In the genomic region with DNA sequence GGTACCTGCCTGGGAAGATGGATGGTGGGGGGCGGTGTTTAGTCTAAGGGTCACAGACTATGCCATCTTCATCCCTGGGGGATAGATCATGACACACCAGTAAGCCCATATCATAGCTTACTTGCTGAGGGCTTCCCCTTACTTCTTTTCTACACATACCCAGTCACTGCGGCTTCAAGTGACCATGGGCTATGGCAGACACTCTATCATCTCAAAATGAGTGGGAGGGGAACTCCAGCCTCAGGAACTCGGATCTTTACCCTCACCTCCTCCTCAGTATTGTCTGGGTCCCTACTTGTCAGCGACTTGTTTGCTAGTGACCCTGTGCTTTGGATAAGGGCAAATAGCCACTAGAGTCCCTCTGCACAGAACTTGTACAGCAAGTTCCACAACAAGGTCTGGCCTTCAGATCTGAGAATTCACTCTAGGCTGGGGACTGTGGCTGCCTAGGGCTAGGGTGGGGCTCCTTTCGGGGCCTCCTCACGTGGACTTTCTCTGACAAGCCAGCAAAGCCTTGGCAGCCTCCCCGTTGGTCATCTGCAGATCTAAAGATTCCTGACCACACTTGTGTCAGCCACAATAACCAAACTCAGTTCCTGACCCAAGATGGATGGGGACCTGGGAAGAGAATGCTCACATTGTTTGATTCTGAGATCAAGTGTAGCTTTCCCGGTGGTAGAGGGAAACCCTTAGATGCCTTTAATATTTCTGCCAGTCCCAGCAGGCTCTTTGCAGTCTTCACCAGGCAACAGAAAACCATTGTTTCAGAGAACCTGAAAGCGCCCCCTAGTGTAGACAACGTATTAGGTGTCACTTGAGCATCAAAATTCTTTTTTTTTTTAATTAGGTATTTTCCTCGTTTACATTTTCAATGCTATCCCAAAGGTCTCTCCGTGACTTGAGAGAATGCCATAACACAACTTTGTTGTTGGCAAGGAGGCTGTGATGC, we compare ENCODE assay signal across 8 mouse cellular contexts. TPM values are rescaled to one million over a fixed set of nuclear protein-coding genes. Genes with fewer than 3 reads are reported as not detected.
DNase-seq lines count a peak whose midpoint lies in the region; ATAC-seq and TF ChIP-seq lines count a peak whose summit lies in the region.

No protein-coding gene starts in this region.

- TF ChIP-seq CTCF in left cerebral cortex, adult 2 months (IDR thresholded peaks at IDR 0.05): peak; percentile 50
- TF ChIP-seq CTCF in kidney, postnatal 0 days (IDR thresholded peaks at IDR 0.05; ENCODE audit: low read depth): peak; percentile 58

- no peak for DNase-seq in left cerebral cortex, adult 2 months (ENCODE audit: extremely low spot score in 1 of 2, low spot score in 2 of 2)
- no peak for DNase-seq in left cerebral cortex, adult 9 months (ENCODE audit: low spot score in 2 of 2)
- DNase-seq in c-Kit-positive CD71-positive TER-119-negative erythroid progenitor cells, embryonic 14.5 days (ENCODE audit: low read depth): peak; percentile 30
- peak; percentile 48 for DNase-seq in kidney, postnatal 0 days (ENCODE audit: low spot score)
- DNase-seq in spleen, adult 12 weeks (ENCODE audit: low spot score): no peak
- no peak for DNase-seq in adrenal gland, adult 8-10 months
- no peak for DNase-seq in left cerebral cortex, postnatal 10 days (ENCODE audit: extremely low spot score in 1 of 2, low spot score in 2 of 2)

- no peaks in the 10 kb centered on the region for H3K27me3 ChIP-seq in kidney, postnatal 0 days (ENCODE audit: insufficient read depth, low read length)
- H3K27me3 ChIP-seq in stomach, embryonic 16.5 days (ENCODE audit: control insufficient read depth, insufficient read depth, low read length): no peaks in the 10 kb centered on the region

- ATAC-seq in kidney, postnatal 0 days (replicated peaks; ENCODE audit: low FRiP score, low read depth): peak; percentile 31; the same call in 1 of the 2 replicates
- ATAC-seq in stomach, embryonic 16.5 days (ENCODE audit: insufficient read depth, low FRiP score): peak; percentile 84

- H3K4me3 ChIP-seq in left cerebral cortex, adult 2 months: no peak overlapping the region
- H3K4me3 ChIP-seq in kidney, postnatal 0 days (replicated peaks; ENCODE audit: low read depth, low read length): no peak overlapping the region
- H3K4me3 ChIP-seq in stomach, embryonic 16.5 days (replicated peaks; ENCODE audit: low read length): no peak overlapping the region

- H3K4me2 ChIP-seq in kidney, postnatal 0 days (ENCODE audit: low read length): no peak overlapping the region
- no peak overlapping the region for H3K4me2 ChIP-seq in stomach, embryonic 16.5 days (ENCODE audit: low read depth, low read length)

- 50% methylated on average over 12 of the region's 12 CpGs for WGBS in kidney, postnatal 0 days
- 43% methylated on average over 12 of the region's 12 CpGs for WGBS in stomach, embryonic 16.5 days

- H3K4me1 ChIP-seq in kidney, postnatal 0 days (replicated peaks; ENCODE audit: insufficient read depth, low read length): no peaks in the 10 kb centered on the region; the same call in 1 of the 2 replicates
- peaks cover 6% of the 10 kb centered on the region for H3K4me1 ChIP-seq in stomach, embryonic 16.5 days (ENCODE audit: control insufficient read depth, insufficient read depth, low read length)

- no peak overlapping the region for H3K27ac ChIP-seq in left cerebral cortex, adult 2 months
- no peak overlapping the region for H3K27ac ChIP-seq in kidney, postnatal 0 days
- peak overlapping the region; percentile 86 for H3K27ac ChIP-seq in stomach, embryonic 16.5 days (ENCODE audit: low read length)

- H3K36me3 ChIP-seq in kidney, postnatal 0 days (ENCODE audit: insufficient read depth, low read length): no peaks in the 10 kb centered on the region
- no peaks in the 10 kb centered on the region for H3K36me3 ChIP-seq in stomach, embryonic 16.5 days (ENCODE audit: control insufficient read depth, insufficient read depth, low read length)

- H3K9me3 ChIP-seq in kidney, postnatal 0 days (replicated peaks; ENCODE audit: low read length): no peaks in the 10 kb centered on the region
- H3K9me3 ChIP-seq in stomach, embryonic 16.5 days (replicated peaks; ENCODE audit: control insufficient read depth, low read length): no peaks in the 10 kb centered on the region

- intact Hi-C loops in left cerebral cortex, adult 2 months (cut with DNase I): no loop called here
- intact Hi-C loops in left cerebral cortex, postnatal 10 days (cut with DNase I): no loop called here

- H3K9ac ChIP-seq in kidney, postnatal 0 days (ENCODE audit: low read depth, low read length): no peak overlapping the region
- H3K9ac ChIP-seq in stomach, embryonic 16.5 days (ENCODE audit: low read length): no peak overlapping the region

RNA-seq across cellular contexts. Expression of a gene that starts 24.0 kb away (rescaled TPM):
- total RNA-seq in left cerebral cortex, adult 2 months (2021): 10 to 100 TPM; 37.7 to 42.8 TPM
- polyA plus RNA-seq in kidney, postnatal 0 days (2015; fragmentation: Nextera tagmentation; extraction: Ambion mirVana): 6.8 and 7.0 TPM in 2 replicates
- polyA plus RNA-seq in stomach, embryonic 16.5 days (2015; fragmentation: Nextera tagmentation; extraction: Ambion mirVana): 7.5 and 11.6 TPM in 2 replicates
- 1 to 10 TPM; 1.9 to 3.5 (median 2.6) TPM for total RNA-seq in adrenal gland, adult 8-10 months (2022)
- total RNA-seq in left cerebral cortex, postnatal 10 days (2021): 10 to 100 TPM; 12.1 to 15.0 TPM

Comparison
In these comparisons a context has a peak if more than half of its experiments do, and no peak if none do; other contexts are left out.
1. DNase-seq: peak in c-Kit-positive CD71-positive TER-119-negative erythroid progenitor cells, embryonic 14.5 days (single experiment) and kidney, postnatal 0 days (single experiment); none in left cerebral cortex, adult 2 months (0 of 2), left cerebral cortex, adult 9 months (0 of 2), spleen, adult 12 weeks (single experiment), adrenal gland, adult 8-10 months (single experiment) and left cerebral cortex, postnatal 10 days (0 of 2).